Comparison of ENCODE assay signal across 16 mouse cellular contexts in genomic region chr8:83580826-83581225, GRCm38 (mm10). TPM values are rescaled to one million over a fixed set of nuclear protein-coding genes. Genes with fewer than 3 reads are reported as not detected.
DNase-seq lines count a peak whose midpoint lies in the region; ATAC-seq and TF ChIP-seq lines count a peak whose summit lies in the region.
"Had no signal": no experiment of that assay in that cellular context is flagged by ENCODE, and none has a peak within 500 bp of the region (broad histone marks: within the 10 kb centered on the region; RNA-seq: fewer than 3 reads in every experiment).

No protein-coding gene starts in this region.

- no peak for ATAC-seq in kidney, embryonic 14.5 days (ENCODE audit: low FRiP score, low TSS enrichment)
- ATAC-seq: inflammation-experienced regulatory T-cells, adult 6 months had no signal

- H3K27ac ChIP-seq in gastrocnemius, adult 2 months, result peak overlapping the region; percentile 97
- H3K27ac ChIP-seq in kidney, embryonic 14.5 days (ENCODE audit: low read depth, low read length), result no peak overlapping the region
- no peak overlapping the region for H3K27ac ChIP-seq in cerebellum, adult 2 months (ENCODE audit: insufficient read depth, low read length)
- H3K27ac ChIP-seq: embryonic facial prominence, embryonic 12.5 days; hindbrain, embryonic 10.5 days; liver, embryonic 14.5 days had no signal

- peaks cover 13% of the 10 kb centered on the region; the same call in 1 of the 2 replicates for H3K36me3 ChIP-seq in kidney, embryonic 14.5 days (ENCODE audit: control insufficient read depth, insufficient read depth, low read length)

- H3K9me3 ChIP-seq in kidney, embryonic 14.5 days (ENCODE audit: control insufficient read depth, low read length), result no peaks in the 10 kb centered on the region
- H3K9me3 ChIP-seq: embryonic facial prominence, embryonic 12.5 days; hindbrain, embryonic 10.5 days had no signal

- TF ChIP-seq POLR2A in cerebellum, adult 2 months (IDR thresholded peaks at IDR 0.05; ENCODE audit: borderline replicate concordance, insufficient read depth, low read length), result no peak

- no peaks in the 10 kb centered on the region for H3K27me3 ChIP-seq in kidney, embryonic 14.5 days (ENCODE audit: control insufficient read depth, insufficient read depth, low read length)
- no peaks in the 10 kb centered on the region for H3K27me3 ChIP-seq in cerebellum, adult 2 months (ENCODE audit: control insufficient read depth, insufficient read depth, low read length)
- H3K27me3 ChIP-seq: embryonic facial prominence, embryonic 12.5 days had no signal

- H3K4me2 ChIP-seq in kidney, embryonic 14.5 days (replicated peaks; ENCODE audit: low read depth, low read length), result no peak overlapping the region
- H3K4me2 ChIP-seq: embryonic facial prominence, embryonic 12.5 days had no signal

- no peak overlapping the region for H3K9ac ChIP-seq in kidney, embryonic 14.5 days (ENCODE audit: low read depth, low read length)
- H3K9ac ChIP-seq: embryonic facial prominence, embryonic 12.5 days; liver, embryonic 14.5 days had no signal

- peak; percentile 83 for DNase-seq in gastrocnemius, adult 2 months
- no peak for DNase-seq in gastrocnemius, postnatal 10 days
- peak; percentile 16 for DNase-seq in kidney, adult 11 months
- peak; percentile 17 to 25 for DNase-seq in cerebellum, adult 2 months
- peak; percentile 10 to 12 for DNase-seq in cerebellum, postnatal 14 days
- no peak for DNase-seq in embryo, embryonic 9.5 days (ENCODE audit: extremely low spot score)
- DNase-seq: lung, postnatal 10 days; right cerebral cortex, adult 18-20 months had no signal

- H3K4me1 ChIP-seq in kidney, embryonic 14.5 days (ENCODE audit: control insufficient read depth, insufficient read depth, low read length), result peaks cover 32% of the 10 kb centered on the region
- peaks cover 61% of the 10 kb centered on the region for H3K4me1 ChIP-seq in cerebellum, adult 2 months (ENCODE audit: control insufficient read depth, insufficient read depth, low read length)

- no peak overlapping the region for H3K4me3 ChIP-seq in gastrocnemius, adult 2 months
- H3K4me3 ChIP-seq in kidney, embryonic 14.5 days (ENCODE audit: low read length), result no peak overlapping the region
- H3K4me3 ChIP-seq in cerebellum, adult 2 months (replicated peaks; ENCODE audit: insufficient read depth, low read depth, low read length), result no peak overlapping the region
- H3K4me3 ChIP-seq: embryonic facial prominence, embryonic 12.5 days; hindbrain, embryonic 10.5 days had no signal

- intact Hi-C loops in gastrocnemius, adult 2 months (cut with DNase I), result no loop called here

- 70% methylated on average over 8 of the region's 8 CpGs for WGBS in kidney, embryonic 14.5 days
- 15% methylated on average over 8 of the region's 8 CpGs for WGBS in cerebellum, adult 2 months

- no peak for TF ChIP-seq CTCF in gastrocnemius, adult 2 months (IDR thresholded peaks at IDR 0.05)
- no peak for TF ChIP-seq CTCF in cerebellum, adult 2 months (IDR thresholded peaks at IDR 0.05; ENCODE audit: borderline replicate concordance, insufficient read depth, low read depth, low read length)

RNA-seq across cellular contexts. Expression of gene Ndufb7, which starts 14.4 kb away (rescaled TPM):
- total RNA-seq in gastrocnemius, adult 2 months (2021), result 100 to 1,000 TPM; 282 to 397 TPM
- 100 to 1,000 TPM; 408 to 467 TPM for total RNA-seq in gastrocnemius, postnatal 10 days (2021)
- polyA plus RNA-seq in kidney, embryonic 14.5 days (2014; fragmentation: Nextera tagmentation; extraction: Ambion mirVana), result 348 and 423 TPM in 2 replicates
- polyA plus RNA-seq in cerebellum, adult 2 months (2012; rRNA removed), result 394 and 445 TPM in 2 replicates

RNA-seq across cellular contexts. Expression of gene Tecr, which starts 26.9 kb away (rescaled TPM):
- 100 to 1,000 TPM; 416 to 566 TPM for total RNA-seq in gastrocnemius, adult 2 months (2021)
- 100 to 1,000 TPM; 422 to 448 TPM for total RNA-seq in gastrocnemius, postnatal 10 days (2021)
- polyA plus RNA-seq in kidney, embryonic 14.5 days (2014; fragmentation: Nextera tagmentation; extraction: Ambion mirVana), result 661 and 682 TPM in 2 replicates
- 1,238 and 1,304 TPM in 2 replicates for polyA plus RNA-seq in cerebellum, adult 2 months (2012; rRNA removed)

RNA-seq across cellular contexts. Expression of gene Dnajb1, which starts 27.2 kb away (rescaled TPM):
- total RNA-seq in gastrocnemius, adult 2 months (2021), result 10 to 100 TPM in 1 of 2 experiments, 1 to 10 TPM in 1; 3.6 to 11.8 TPM
- 10 to 100 TPM; 10.3 to 11.7 TPM for total RNA-seq in gastrocnemius, postnatal 10 days (2021)
- 42.5 and 48.9 TPM in 2 replicates for polyA plus RNA-seq in kidney, embryonic 14.5 days (2014; fragmentation: Nextera tagmentation; extraction: Ambion mirVana)
- 29.9 and 33.0 TPM in 2 replicates for polyA plus RNA-seq in cerebellum, adult 2 months (2012; rRNA removed)

RNA-seq across cellular contexts. Expression of gene Olfr370, which starts 45.2 kb away (rescaled TPM):
- not detected for total RNA-seq in gastrocnemius, adult 2 months (2021)
- total RNA-seq in gastrocnemius, postnatal 10 days (2021), result not detected
- polyA plus RNA-seq in kidney, embryonic 14.5 days (2014; fragmentation: Nextera tagmentation; extraction: Ambion mirVana), result not detected in 2 replicates
- not detected in 2 replicates for polyA plus RNA-seq in cerebellum, adult 2 months (2012; rRNA removed)
- total RNA-seq: left cerebral cortex, postnatal 10 days; MEL had no signal
- polyA plus RNA-seq: embryonic facial prominence, embryonic 12.5 days; inflammation-experienced regulatory T-cells, adult 6 months; liver, embryonic 14.5 days; testis, adult 2 months had no signal

Comparison
In these comparisons a context has a peak if more than half of its experiments do, and no peak if none do; other contexts are left out.
1. DNase-seq: peak in gastrocnemius, adult 2 months (single experiment), kidney, adult 11 months (single experiment), cerebellum, adult 2 months (2 of 2) and cerebellum, postnatal 14 days (2 of 2); none in gastrocnemius, postnatal 10 days (single experiment) and embryo, embryonic 9.5 days (single experiment).